Mouse (Mus musculus) liver, embryonic 15.5 days (tissue): ENCODE data around the gene Camk2g. TPM values are rescaled to one million over a fixed set of nuclear protein-coding genes. Genes with fewer than 3 reads are reported as not detected.
A peak's percentile ranks its signal among the peaks of the same experiment; 100 is the strongest.

ENCODE experiments used
- ATAC-seq: fragments of 200-750 bp; cut with Nextera tagmentation; 2 replicates; pipeline ENCODE4 v1.8.0; 2017; ENCODE audit warnings: moderate number of reproducible peaks, mild to moderate bottlenecking, moderate library complexity; ENCODE audit not compliant: insufficient read depth
- H3K27ac ChIP-seq: fragments of 300-500 bp; sonication (generic); replicated peaks from 2 replicates; pipeline ENCODE4 v1.5.1; 2015; ENCODE audit warnings: mild to moderate bottlenecking, inconsistent platforms
- H3K27me3 ChIP-seq: fragments of 300-500 bp; sonication (generic); 2 replicates; pipeline ENCODE4 v1.6.1; 2015; ENCODE audit warnings: mild to moderate bottlenecking, inconsistent platforms
- H3K36me3 ChIP-seq: fragments of 300-500 bp; sonication (generic); replicated peaks from 2 replicates; pipeline ENCODE4 v1.6.1; 2015; ENCODE audit warnings: moderate library complexity, mild to moderate bottlenecking, inconsistent platforms
- H3K4me1 ChIP-seq: fragments of 300-500 bp; sonication (generic); replicated peaks from 2 replicates; pipeline ENCODE4 v1.6.1; 2015; ENCODE audit warnings: inconsistent platforms
- H3K4me2 ChIP-seq: fragments of 300-500 bp; sonication (generic); 2 replicates; pipeline ENCODE4 v1.6.1; 2015; ENCODE audit warnings: moderate library complexity, mild to moderate bottlenecking, inconsistent platforms
- H3K4me3 ChIP-seq: fragments of 300-500 bp; sonication (generic); replicated peaks from 2 replicates; pipeline ENCODE4 v1.5.1; 2015; ENCODE audit warnings: mild to moderate bottlenecking, inconsistent platforms
- H3K9ac ChIP-seq: fragments of 300-500 bp; sonication (generic); 2 replicates; pipeline ENCODE4 v1.6.1; 2015; ENCODE audit warnings: moderate library complexity, mild to moderate bottlenecking, inconsistent platforms
- H3K9me3 ChIP-seq: fragments of 300-500 bp; sonication (generic); replicated peaks from 2 replicates; pipeline ENCODE4 v1.6.1; 2016; ENCODE audit warnings: inconsistent platforms
- WGBS: fragments of 180-500 bp; shearing (Covaris S2); methylation state at CpG from one replicate; pipeline ENCODE4 v1.1.7; 2015; ENCODE audit warnings: mixed read lengths; ENCODE audit not compliant: insufficient replicate concordance; 5-methylcytosine and 5-hydroxymethylcytosine counted together
- polyA plus RNA-seq: library from polyadenylated mRNA; unstranded; fragments of >200 nt; fragmentation: Nextera tagmentation; extraction: Ambion mirVana; gene quantifications from 2 replicates; pipeline ENCODE4 v1.2.1, GENCODE M21; 2015

The Camk2g gene
- polyA plus RNA-seq, 1 experiment from 2014 or later = 5.7 TPM

- Histone ChIP-seq H3K4me3 (peak overlapping the region; percentile 77), H3K9ac (peak overlapping the region; percentile 65), H3K27ac (peak overlapping the region; percentile 57; the same call in 1 of the 2 replicates), H3K27me3 (peaks cover 3% of the 10 kb centered on the region; the same call in 1 of the 2 replicates), H3K9me3 (no peaks in the 10 kb centered on the region), H3K4me1 (peaks cover 31% of the 10 kb centered on the region), H3K4me2 (peak overlapping the region; percentile 98), H3K36me3 (peaks cover 15% of the 10 kb centered on the region; the same call in 1 of the 2 replicates)
- WGBS = 2% methylated on average over 47 of the region's 57 CpGs
- ATAC-seq = no peak; the same call in 1 of the 2 replicates
These were observed 748 bp downstream of the Camk2g start for GRCm38 (mm10) chr14:20792922-20793757.

- 74% methylated on average over 8 of the region's 8 CpGs for WGBS
- peak overlapping the region; percentile 98 for H3K4me2 ChIP-seq
- H3K4me3 ChIP-seq = peak overlapping the region; percentile 77
- H3K27ac ChIP-seq = no peak overlapping the region
- no peak overlapping the region for H3K9ac ChIP-seq
- peaks cover 32% of the 10 kb centered on the region for H3K4me1 ChIP-seq
- peaks cover 3% of the 10 kb centered on the region; the same call in 1 of the 2 replicates for H3K27me3 ChIP-seq
- H3K9me3 ChIP-seq = no peaks in the 10 kb centered on the region
- H3K36me3 ChIP-seq = peaks cover 15% of the 10 kb centered on the region; the same call in 1 of the 2 replicates
- no peak for ATAC-seq
These were observed 1.5 kb downstream of the Camk2g start for GRCm38 (mm10) chr14:20792243-20792921.

DNA sequence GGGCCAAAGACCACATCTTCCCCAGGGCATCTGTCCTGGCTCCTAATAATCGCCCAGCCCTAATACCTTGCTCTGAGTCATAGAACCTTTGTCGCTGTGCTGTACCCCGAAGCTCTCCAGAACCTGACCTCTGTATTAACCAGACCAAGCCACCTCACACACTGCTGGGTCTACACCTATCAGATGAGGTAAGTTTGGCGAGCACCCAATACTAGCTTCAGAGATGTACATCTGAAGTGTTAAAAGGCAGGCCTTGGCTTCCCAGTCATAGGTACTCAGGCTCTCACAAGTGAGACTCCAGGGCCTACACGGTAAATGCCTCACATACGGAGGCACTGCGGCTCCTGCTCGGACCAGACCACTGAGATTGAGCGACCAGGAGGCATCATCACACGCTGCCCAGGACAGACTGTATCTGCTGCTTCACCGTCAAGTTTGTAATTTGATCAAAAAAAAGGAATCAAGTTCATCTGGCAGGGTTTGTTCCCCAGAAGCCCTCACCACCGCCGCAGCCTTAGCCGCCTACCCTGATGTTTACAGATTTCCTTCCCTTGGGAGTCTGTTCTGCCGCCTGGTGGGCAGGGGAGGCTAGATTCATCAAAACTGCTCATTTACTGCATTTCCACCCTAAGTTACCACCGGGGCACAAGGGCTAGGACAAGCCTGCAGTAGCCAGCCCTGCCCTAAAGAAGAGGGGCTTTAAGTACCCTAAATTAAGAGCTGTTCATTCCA lies 2.2 kb downstream of the Camk2g start:
- Histone ChIP-seq H3K36me3 (peaks cover 19% of the 10 kb centered on the region; the same call in 1 of the 2 replicates), H3K4me2 (no peak overlapping the region), H3K9me3 (no peaks in the 10 kb centered on the region), H3K27me3 (peaks cover under 1% of the 10 kb centered on the region; the same call in 1 of the 2 replicates), H3K27ac (no peak overlapping the region), H3K9ac (no peak overlapping the region), H3K4me1 (peaks cover 39% of the 10 kb centered on the region), H3K4me3 (no peak overlapping the region)
- no peak for ATAC-seq
- WGBS = 79% methylated on average over 16 of the region's 16 CpGs

GRCm38 (mm10) chr14:20790996-20791395 lies 2.9 kb downstream of the Camk2g start:
- no peaks in the 10 kb centered on the region for H3K9me3 ChIP-seq
- peaks cover 43% of the 10 kb centered on the region for H3K4me1 ChIP-seq
- no peak overlapping the region for H3K27ac ChIP-seq
- no peaks in the 10 kb centered on the region for H3K27me3 ChIP-seq
- H3K36me3 ChIP-seq = peaks cover 20% of the 10 kb centered on the region; the same call in 1 of the 2 replicates
- no peak overlapping the region for H3K4me2 ChIP-seq
- no peak overlapping the region for H3K9ac ChIP-seq
- WGBS = 87% methylated on average over 6 of the region's 6 CpGs
- H3K4me3 ChIP-seq = no peak overlapping the region
- no peak for ATAC-seq

- H3K27ac ChIP-seq = no peak overlapping the region
- no peak for ATAC-seq
- no peak overlapping the region for H3K4me3 ChIP-seq
- H3K9me3 ChIP-seq = no peaks in the 10 kb centered on the region
- WGBS = 81% methylated on average over 5 of the region's 5 CpGs
- H3K36me3 ChIP-seq = peaks cover 20% of the 10 kb centered on the region; the same call in 1 of the 2 replicates
- no peaks in the 10 kb centered on the region for H3K27me3 ChIP-seq
- no peak overlapping the region for H3K9ac ChIP-seq
- peaks cover 43% of the 10 kb centered on the region for H3K4me1 ChIP-seq
- no peak overlapping the region for H3K4me2 ChIP-seq
These were observed 3.4 kb downstream of the Camk2g start for GRCm38 (mm10) chr14:20790445-20790844.

- H3K4me2 ChIP-seq = no peak overlapping the region
- peaks cover 42% of the 10 kb centered on the region for H3K4me1 ChIP-seq
- H3K9ac ChIP-seq = no peak overlapping the region
- H3K27ac ChIP-seq = no peak overlapping the region
- ATAC-seq = no peak
- H3K4me3 ChIP-seq = no peak overlapping the region
- H3K36me3 ChIP-seq = peaks cover 20% of the 10 kb centered on the region; the same call in 1 of the 2 replicates
- no peaks in the 10 kb centered on the region for H3K27me3 ChIP-seq
- H3K9me3 ChIP-seq = no peaks in the 10 kb centered on the region
- WGBS = 66% methylated on average over 4 of the region's 4 CpGs
These were observed 4.3 kb downstream of the Camk2g start for GRCm38 (mm10) chr14:20789593-20789992.

GRCm38 (mm10) chr14:20788151-20788550 lies 5.7 kb downstream of the Camk2g start:
- Histone ChIP-seq H3K27me3 (no peaks in the 10 kb centered on the region), H3K36me3 (peaks cover 24% of the 10 kb centered on the region; the same call in 1 of the 2 replicates), H3K4me1 (peaks cover 33% of the 10 kb centered on the region), H3K27ac (no peak overlapping the region), H3K9ac (no peak overlapping the region), H3K4me3 (no peak overlapping the region), H3K4me2 (no peak overlapping the region), H3K9me3 (no peaks in the 10 kb centered on the region)
- ATAC-seq = no peak
- 65% methylated on average over 3 of the region's 3 CpGs for WGBS

DNA sequence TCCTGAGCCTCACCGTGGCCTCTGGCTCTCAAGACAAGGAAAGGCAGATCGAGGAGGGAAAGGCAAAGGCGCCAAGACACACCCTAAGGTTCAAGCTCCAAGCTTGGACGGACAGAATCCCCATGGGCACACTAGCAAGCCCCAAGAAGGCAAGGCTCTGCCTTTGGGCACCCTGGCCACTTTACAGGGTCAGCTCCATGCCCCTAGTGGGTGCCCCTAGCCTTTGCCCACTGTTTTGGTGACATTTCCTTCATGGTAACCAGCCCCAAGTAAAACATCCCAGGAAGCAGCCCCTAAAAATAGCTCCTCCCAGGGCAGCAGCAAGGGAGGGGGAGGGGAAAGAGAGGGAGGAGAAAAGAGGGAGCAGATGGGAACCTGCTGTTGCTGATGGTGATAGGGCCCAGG lies 7.3 kb downstream of the Camk2g start:
- no peaks in the 10 kb centered on the region for H3K27me3 ChIP-seq
- no peak for ATAC-seq
- H3K36me3 ChIP-seq = peaks cover 24% of the 10 kb centered on the region; the same call in 1 of the 2 replicates
- H3K9me3 ChIP-seq = no peaks in the 10 kb centered on the region
- H3K4me3 ChIP-seq = no peak overlapping the region
- 41% methylated on average over 4 of the region's 4 CpGs for WGBS
- H3K9ac ChIP-seq = no peak overlapping the region
- peak overlapping the region; percentile 16; the same call in 1 of the 2 replicates for H3K27ac ChIP-seq
- H3K4me1 ChIP-seq = peaks cover 25% of the 10 kb centered on the region
- H3K4me2 ChIP-seq = no peak overlapping the region

GRCm38 (mm10) chr14:20786020-20786419 lies 7.9 kb downstream of the Camk2g start:
- Histone ChIP-seq H3K9me3 (no peaks in the 10 kb centered on the region), H3K4me3 (no peak overlapping the region), H3K9ac (no peak overlapping the region; the same call in 1 of the 2 replicates), H3K36me3 (peaks cover 22% of the 10 kb centered on the region; the same call in 1 of the 2 replicates), H3K27ac (peak overlapping the region; percentile 38), H3K4me2 (no peak overlapping the region), H3K4me1 (peaks cover 28% of the 10 kb centered on the region), H3K27me3 (no peaks in the 10 kb centered on the region)
- 53% methylated on average over 5 of the region's 5 CpGs for WGBS
- no peak for ATAC-seq

- H3K9ac ChIP-seq = no peak overlapping the region; the same call in 1 of the 2 replicates
- peaks cover 28% of the 10 kb centered on the region for H3K4me1 ChIP-seq
- H3K4me3 ChIP-seq = no peak overlapping the region
- ATAC-seq = peak; percentile 61; the same call in 1 of the 2 replicates
- H3K27me3 ChIP-seq = no peaks in the 10 kb centered on the region
- peaks cover 15% of the 10 kb centered on the region; the same call in 1 of the 2 replicates for H3K36me3 ChIP-seq
- 36% methylated on average over 1 of the region's 1 CpGs for WGBS
- no peaks in the 10 kb centered on the region for H3K9me3 ChIP-seq
- H3K27ac ChIP-seq = peak overlapping the region; percentile 57
- H3K4me2 ChIP-seq = no peak overlapping the region
These were observed 8.7 kb downstream of the Camk2g start for GRCm38 (mm10) chr14:20785231-20785630.
